Mouse (Mus musculus): ENCODE data around the gene Sbf1.

Gene Sbf1

DNA sequence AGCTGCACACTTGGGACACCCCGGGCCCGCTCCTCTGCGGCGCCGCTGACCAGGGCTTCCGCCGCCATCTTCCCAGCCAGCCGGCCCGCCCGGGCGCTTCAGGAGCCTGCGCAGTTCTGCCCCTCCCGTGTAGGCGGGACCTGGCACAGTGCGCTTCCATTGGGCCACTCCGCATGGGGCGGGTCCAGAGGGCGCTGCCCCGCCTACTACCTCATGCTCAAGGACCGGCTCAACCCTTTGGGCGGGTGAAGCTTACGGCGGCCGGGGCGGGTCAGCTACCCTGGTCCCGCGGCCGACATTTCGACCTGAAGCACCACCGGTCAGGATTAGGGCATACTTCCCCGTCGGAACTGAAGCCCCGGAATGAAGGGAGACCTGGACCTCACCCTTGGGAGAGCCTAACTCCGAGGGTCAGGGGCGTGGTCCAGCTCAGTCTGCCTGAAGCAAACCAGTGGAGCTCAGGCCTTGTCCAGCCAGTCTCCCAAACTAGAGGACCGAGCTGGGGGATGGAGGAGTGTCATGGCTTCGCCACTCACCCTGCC is at the start of gene Sbf1:
Gene Sbf1 (minus strand): TSS at position 122 of the 542 bp plus-strand sequence.
- peak; percentile 96 for DNase-seq

DNA sequence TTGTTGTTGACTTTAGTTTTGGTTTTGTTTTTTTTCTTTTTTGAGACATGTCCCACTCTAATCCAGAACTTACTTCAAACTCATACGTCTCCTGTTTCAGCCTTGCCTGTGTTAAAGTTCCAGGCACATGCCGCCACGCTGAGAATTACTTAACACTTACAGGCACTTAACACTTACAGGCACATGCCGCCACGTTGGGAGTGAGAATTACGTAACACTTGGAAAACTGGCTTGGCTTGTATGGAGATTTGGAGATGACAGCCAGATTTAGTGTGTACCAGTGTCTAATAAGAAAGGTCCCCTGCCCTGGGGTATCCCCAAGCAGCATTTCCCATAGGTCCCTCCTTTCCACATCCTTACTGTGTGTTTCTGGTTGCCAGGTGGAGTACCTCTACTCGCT is 47.9 kb upstream of the Sbf1 start:
- no peak for DNase-seq

DNA sequence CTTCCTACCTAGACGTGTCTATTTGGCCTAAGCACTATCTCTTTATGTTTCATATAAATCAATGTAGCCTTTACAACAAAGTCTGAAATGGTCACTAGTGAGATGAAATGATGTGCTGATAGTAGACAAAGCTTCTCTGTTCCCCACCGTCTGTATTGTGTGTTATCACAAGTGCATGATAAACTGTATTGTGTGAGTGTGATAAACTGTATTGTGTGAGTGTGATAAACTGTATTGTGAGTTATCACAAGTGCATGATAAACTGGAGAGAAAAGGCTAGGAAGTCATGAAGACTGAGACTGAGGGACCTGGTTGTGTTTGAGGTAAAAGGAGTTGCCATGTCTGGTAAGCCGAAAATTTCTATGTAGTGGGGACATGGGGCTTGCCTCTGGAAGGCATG is 43.7 kb upstream of the Sbf1 start:
- DNase-seq, result no peak

DNA sequence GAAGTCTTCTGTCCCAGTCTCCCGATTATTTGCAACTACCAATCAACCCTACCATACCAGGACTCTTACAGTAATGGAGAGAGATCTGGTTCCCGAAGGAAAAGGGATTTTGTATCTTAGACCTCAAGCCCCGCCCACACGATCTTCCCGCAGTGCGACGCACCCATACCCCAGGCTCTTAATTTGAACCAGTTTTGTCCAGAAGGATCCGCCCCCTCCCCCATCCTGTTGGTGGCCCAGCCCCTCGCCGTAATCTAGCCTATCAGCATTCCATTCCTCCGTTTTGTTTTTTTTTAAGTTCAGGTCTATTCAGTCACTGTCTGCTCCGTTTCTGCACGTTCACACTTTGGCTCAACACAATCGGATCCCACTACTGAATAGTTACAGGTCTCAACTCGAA is 41.3 kb upstream of the Sbf1 start:
- DNase-seq, result peak; percentile 81

DNA sequence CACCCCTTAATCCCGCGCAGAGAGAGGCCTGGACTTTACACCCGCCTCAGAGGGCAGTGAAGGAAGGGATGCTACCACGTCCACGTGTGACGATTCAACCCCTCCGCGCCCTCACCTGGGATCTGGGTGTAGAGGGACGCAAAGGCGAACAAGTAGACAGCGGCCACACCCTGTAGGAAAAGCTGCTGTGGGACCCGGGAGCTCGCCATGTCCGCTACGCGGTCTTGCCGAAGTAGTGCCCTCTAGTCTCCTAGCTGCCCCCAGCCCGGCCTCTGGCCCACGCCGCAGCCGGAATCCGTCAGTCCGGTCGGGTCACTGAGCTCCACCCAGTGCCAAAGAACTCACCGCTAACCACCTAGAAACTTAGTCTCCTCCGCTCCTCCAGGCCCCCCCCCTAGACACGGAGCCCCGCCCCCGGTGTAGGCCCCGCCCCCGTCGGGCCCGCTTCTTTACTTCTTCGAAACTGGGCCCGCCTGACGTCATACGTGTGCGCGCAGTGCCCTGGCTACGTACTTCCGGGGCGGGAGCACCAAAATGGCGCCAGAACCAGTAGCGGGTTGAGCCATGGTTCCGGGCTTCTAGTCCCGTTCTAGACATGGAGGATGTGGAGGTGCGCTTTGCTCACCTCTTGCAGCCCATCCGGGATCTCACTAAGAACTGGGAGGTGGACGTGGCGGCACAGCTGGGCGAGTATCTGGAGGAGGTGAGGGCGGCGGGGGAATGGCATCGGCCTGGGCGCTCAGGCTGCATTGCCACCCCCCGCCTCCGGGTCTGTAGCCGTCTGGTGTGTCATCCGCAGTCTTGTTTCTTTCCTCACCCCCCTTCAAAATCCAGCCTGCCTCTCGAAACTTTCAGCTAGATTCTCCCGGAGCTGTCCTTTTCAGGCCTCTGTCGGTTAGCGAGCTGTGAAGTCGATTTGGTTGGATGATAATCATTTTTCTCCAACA is 40.4 kb upstream of the Sbf1 start, which contains the start of the genes Lmf2 and Ncaph2:
Gene Lmf2 (minus strand): TSS at position 419 of the 947 bp plus-strand sequence.
Gene Ncaph2 (plus strand): TSS at position 479 of the 947 bp plus-strand sequence.
- peak; percentile 95 for DNase-seq

DNA sequence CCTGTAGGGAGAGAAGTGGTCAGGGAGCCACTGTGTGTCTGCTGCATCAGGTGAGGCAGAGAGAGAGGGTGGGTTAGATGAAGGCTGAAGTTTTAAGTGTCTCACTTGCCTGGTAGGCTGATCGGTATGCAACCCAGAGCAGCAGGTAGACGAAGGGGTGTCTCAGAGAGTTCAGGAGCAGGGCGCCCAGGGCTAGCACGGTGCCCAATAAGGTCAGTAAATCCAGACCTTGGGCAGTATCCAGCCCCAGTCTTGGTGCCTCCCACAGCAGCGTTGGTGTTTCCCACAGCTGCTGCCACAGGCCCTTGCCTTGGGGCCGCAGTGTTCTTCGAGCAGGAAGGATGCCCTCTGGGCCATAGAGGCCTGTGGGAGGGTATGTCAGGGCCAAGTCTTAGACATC is 39.3 kb upstream of the Sbf1 start:
- DNase-seq, result no peak

DNA sequence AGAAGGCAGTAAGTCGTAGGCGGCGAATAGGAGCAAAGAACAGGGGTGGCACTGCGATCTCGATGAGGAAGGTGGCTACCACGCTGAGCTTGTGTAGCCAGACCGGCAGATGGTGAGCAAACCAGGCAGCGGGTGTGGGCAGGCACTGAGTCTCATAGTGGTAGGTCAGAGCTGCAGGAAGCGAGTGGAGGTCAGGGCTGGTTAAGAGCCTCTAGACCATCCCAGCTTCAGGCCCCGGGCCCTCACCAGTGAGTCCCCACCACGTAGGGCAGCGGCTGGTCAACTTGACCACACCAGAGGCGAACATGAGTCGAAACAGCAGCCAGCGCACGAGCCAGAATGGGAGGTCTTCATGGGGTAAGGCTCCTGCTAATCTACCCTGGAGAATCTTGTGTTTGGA is 38.7 kb upstream of the Sbf1 start:
- no peak for DNase-seq

DNA sequence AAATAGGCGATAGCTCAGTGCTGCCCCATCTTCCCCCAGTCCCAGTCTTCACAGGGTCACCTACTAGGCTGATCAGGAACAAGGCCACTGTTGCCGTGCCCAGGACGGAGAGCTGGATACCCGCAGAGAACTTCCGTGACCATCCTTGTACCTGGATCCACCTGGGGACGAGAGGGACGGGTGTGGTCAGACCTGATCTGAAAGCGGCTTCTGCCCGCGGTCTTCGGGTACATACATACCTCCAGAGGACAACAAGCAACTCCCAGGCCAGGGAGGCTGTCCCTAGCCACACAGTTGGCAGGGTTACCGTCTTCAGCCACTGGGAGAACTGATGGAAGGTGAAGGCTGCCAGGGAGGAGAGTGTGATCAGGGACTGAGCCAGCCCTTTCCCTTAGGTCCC is 37.7 kb upstream of the Sbf1 start:
- no peak for DNase-seq

DNA sequence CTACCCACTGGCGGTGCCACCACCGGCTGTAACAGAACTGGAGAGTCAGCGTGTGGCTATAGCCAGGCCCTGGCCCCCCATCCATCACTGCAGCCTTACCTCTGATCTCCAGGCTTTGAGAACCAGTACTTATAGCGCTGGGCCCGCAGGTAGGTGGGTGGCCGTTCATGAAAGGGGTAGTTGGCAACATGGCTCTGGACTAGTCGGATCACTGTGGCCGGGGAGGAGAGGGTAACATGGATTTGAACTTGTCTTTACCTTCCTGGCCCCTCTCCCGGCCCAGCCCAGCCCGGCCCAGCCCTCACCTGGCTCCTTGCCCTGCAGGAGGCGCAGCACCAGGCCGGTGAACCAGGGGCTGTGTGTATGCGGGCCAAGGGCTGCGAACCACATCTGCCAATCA is 36.9 kb upstream of the Sbf1 start:
- DNase-seq, result no peak

DNA sequence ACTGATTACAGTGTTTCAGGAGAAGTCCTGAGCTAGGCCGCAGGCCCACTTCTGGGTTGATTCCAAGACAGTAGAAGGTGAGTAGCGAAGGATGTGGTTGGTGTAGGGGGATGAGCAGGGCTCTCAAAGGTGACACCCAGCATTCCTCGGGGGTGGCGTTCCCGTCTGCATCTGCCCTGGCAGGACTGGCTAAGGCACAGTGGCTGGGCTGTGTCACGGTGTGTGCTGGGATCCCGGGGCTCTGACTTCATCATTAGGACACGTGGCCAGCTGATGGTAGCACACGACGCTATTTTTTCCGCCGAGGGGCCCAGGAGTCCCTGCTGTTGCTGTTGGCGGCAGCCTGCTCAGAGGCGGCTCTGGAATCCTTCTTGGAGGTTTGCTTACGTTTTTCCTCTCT is 36.2 kb upstream of the Sbf1 start:
- no peak for DNase-seq

DNA sequence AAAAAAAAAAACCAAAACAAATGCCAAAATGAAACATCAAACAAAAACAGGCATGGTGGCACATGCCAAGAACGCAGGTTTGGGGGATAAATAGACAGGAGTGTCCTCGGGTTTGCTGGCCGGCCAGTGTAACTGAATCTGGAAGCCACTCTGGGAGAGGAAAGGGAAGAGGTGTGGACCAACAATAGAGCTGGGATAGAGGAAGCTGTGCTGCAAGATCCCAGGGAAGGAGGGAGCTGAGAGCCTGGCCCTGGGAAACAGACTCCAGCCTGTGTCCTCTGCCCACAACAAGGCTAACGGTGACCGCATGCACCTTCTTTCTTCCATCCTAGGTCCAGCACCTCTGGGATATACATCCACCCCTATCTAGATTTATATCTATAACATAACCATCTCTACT is 35.3 kb upstream of the Sbf1 start:
- no peak for DNase-seq

DNA sequence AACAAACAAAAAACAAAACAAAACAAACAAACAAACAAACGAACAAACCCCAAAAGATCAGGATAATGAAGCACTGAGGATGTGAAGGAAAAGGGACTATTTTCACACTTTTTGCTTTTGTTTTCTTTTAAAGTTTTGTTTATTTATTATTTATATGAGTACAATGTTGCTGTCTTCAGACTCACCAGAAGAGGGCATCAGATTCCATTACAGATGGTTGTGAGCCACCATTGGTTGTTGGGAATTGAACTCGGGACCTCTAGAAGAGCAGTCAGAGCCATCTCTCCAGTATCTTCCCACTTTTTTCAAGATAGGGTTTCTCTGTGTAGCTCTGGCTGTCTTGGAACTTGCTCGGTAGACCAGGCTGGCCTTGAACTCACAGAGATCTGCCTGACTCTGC is 28.2 kb upstream of the Sbf1 start:
- no peak for DNase-seq

DNA sequence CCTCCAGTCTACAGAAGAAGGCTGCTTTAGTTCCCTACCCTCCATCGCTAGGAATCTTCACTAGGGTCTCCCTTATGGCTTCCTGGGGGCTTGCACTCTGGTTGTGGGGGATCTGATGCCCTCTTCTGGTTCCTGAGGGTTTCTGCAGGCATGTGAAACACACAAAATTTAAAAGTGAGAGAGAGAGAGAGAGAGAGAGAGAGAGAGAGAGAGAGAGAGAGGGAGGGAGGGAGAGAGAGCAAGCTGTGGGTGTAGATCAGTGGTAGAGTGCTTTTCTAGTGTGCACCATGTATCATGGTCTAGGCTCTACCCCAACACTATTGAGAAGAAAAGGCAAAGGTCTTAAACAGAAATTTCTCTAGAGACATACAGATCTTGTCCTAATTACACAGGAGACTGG is 26.6 kb upstream of the Sbf1 start:
- no peak for DNase-seq

DNA sequence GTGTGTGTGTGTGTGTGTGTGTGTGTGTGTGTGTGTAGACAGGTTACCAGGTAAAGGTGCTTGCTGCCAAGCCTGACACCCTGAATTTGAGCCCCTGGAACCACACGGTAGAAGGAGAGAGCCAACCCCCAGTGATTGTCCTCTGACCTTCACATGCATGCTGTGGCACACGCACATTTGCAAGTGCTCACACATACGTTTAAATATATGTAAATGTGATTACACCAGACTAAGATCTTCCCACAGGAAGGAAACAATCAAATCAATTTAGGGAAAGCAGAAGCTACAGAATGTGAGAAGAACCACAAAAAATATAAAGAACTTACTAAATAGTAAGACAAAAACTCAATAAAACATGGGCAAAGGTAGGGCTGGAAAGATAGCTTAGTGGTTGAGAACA is 25.0 kb upstream of the Sbf1 start:
- DNase-seq, result no peak

DNA sequence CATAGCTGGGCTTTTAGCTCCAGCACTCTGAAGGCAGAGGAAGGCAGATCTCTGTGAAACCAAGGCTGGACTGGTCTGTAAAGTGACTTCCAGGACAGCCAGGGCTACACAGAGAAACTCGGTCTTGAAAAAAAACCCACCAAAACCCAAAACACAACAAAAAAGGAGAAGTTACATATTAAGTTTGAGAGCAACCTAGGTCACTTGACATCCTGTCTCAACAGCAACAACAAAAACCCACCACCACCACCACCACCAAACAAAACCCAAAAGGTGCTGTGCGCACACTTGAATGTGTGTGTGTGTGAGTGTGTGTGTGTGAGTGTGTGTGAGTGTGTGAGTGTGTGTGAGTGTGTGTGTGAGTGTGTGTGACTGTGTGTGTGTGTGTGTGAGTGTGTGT is 24.6 kb upstream of the Sbf1 start:
- no peak for DNase-seq

DNA sequence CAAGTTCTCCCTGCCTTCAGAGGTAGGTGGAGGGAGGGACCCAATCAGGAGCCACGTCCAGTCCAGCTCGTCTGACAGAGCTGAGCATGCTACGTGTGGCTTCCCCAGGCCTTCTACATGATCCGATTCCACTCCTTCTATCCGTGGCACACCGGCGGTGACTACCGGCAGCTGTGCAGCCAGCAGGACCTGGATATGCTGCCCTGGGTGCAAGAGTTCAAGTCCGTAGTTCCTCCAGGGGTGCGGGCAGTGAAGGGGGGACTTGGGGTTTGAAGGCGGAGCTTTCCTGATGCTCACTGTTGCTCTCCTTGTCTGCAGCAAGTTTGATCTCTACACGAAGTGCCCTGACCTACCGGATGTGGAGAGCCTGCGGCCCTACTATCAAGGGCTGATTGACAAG is 21.3 kb upstream of the Sbf1 start:
- DNase-seq, result no peak

DNA sequence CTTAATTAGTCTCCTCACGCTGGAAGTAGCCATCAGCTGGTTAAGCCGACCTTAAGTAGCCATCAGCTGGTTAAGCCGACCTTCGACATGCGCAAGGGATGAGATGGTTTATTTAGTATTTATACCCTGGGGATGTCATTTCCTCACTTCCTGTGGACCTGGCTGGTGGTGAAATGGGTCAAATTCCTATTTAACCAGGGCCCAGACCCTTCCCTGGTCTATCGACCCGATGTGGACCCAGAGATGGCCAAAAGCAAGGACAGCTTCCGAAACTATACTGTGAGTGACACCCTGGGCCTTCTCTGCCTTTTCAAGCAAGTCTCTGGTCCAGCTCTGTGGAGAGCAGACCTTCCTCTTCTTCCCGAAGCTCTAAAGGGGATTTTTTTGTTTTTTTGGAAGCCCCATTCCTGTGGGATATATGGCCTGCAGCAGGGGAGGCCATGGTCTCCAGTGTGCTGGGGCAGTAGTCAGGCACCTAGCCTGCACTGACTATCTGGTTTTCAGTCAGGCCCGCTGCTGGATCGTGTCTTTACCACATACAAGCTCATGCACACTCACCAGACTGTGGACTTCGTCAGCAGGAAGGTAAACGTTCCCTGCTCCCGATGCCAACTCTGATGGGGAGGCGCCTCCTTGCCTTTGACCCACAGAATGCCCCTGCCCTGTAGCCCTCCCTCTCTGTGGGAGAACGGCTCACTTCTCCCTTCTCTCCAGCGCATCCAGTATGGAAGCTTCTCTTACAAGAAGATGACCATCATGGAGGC is 19.8 kb upstream of the Sbf1 start:
- DNase-seq, result no peak

DNA sequence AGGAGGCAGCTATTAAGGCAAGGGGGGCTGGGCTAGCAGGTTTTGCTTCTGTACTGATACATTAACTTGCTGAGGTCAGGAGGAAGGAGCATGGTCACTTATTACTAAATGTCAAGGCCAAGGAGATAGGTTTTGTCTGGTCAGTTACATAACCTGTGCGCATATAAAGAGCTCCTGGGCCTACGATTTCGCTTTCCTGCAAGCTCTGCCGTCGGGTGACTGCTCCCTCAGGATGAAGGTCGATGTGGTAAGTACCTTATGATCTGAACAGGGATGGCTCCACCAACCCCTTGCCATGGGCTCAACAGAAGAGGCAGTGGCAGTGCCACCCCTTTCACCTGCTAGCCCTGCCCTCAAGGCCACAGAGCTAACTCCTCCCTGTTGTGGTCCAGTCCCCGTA is 19.2 kb upstream of the Sbf1 start, which contains the start of gene Miox:
Gene Miox (plus strand): TSS at position 128 of the 400 bp plus-strand sequence.
- no peak for DNase-seq

DNA sequence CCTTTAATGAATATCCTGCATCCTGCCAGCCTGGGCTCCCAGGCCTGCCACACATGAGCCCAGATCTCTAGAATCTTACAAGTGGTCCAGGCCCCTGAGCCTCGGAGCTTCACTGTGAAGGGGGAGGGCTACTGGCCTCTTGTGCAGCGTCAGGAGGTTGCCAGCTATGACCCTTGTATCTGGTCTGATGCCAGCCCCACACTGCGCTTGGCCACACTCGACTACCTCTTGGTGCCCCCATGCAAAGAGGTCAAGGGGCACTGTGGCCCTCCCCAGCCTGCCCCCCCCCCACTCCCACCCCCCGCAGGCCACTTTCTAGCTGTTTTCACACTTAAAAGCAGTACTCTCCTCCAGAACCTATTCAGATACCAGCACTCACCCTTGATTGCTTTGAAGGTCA is 11.3 kb upstream of the Sbf1 start:
- DNase-seq, result no peak

DNA sequence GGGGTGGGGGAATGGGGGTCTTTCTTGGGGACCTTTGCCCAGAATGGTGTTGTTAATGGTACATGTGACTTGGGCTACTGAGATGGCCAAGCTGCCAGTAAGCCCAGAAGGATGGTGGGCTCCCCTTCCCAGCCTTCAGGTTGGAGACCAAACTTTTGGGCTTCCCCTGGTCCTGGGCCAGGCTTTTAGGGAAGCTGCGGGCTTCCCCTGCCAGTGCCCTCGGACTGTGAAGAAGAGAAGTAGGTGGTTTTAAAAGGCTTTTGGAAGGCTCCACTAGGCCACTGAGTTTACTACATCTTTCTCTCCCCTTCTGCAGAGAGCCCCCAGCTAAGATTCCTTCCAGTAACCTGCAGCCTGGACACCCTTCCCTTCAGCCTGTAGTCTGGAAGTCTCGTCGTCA is 8.5 kb upstream of the Sbf1 start:
- no peak for DNase-seq

DNA sequence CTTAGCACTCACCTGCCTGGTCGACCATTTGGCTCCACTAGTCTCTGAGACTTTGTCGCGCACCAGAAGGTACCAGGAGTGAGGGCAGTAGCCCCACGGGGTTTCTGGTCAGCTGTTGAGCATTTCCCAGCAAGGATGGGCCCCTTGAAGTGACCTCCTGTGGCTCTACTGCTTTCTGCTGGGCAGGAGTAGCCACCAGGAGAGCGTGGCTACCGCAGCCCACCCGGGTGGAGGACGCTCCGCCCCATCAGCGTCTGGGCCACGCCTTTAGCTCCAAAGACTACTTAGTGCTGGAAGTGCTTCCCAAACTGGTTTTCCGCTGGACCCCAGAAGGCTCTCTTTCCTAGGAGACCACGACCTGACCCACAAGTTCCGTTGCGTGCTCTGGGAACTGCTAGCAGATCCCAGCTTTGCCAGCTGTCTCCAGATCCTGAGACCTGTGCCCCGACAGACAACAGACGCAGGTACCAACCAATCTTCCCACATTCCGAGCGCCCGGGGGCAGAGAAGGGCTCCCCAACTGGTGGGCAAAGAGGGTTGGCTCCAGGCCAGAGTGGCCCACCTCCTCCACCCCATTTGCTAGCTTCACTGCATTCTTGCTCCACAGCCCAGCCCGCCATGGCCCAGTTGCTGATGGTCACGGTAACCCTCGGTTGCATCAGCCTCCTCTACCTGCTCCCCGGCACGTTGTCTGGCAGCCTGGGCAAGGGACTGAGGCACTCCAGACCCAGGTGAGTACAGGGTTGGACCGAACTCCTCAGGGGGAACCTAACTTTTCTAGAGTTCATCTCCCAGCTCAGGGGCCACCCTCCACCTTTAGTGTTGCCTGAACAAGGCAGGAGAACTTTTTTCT is 7.8 kb upstream of the Sbf1 start, which contains the start of gene Adm2:
Gene Adm2 (plus strand): TSS at position 51 of the 853 bp plus-strand sequence.
- no peak for DNase-seq

DNA sequence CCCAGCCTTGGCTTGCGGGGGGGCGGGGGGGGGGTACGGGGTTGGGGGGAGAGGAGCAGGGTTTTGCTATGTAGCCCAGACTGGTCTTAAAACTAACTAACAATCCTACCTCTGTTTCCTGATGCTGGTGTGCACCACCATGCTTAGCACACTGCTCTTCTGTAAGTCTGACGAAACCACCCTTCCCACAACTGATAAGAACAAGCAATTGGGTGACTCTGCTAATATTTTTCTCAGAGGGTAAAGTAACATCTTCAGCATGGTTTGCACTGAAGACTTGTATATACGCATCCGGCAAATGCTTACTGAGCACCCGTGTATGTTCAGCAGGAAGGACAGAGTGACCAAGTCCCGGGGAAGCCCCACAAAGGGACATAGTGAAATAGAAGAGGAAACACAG is 6.2 kb upstream of the Sbf1 start:
- DNase-seq, result no peak

DNA sequence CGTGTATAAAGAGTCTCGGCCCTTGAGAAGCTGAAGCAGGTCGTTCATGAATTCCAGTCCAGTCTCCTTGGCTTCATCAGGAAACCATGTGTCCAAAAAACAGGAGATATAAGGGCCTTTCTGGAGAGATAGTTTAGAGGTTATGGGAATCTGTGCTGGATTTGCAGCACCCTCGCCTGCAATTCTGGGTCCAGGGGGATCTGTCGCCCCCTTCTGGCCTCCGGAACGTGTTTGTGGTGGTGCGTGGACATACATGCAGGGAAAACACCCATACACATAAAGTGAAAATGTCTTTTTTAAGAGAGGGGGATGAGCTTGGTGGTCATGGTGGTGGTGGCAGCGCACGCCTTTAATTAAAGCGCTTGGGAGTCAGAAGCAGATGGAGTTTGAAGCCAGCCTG is 1.0 kb upstream of the Sbf1 start:
- peak; percentile 61 for DNase-seq
